Mouse (Mus musculus) forebrain, embryonic 14.5 days (tissue): ENCODE data around the gene Glis2. TPM values are rescaled to one million over a fixed set of nuclear protein-coding genes. Genes with fewer than 3 reads are reported as not detected.

Experiments used
- ATAC-seq: fragments of 200-750 bp; cut with Nextera tagmentation; 2 replicates; pipeline ENCODE4 v1.8.0; 2017; ENCODE audit warnings: mild to moderate bottlenecking, moderate library complexity
- DNase-seq: peaks from one replicate; pipeline ENCODE4 v3.0.0-alpha.2; 2015; ENCODE audit warnings: low spot score
- H3K27ac ChIP-seq: fragments of 300-500 bp; sonication (generic); 2 replicates; pipeline ENCODE4 v1.5.1; 2014; ENCODE audit warnings: low read depth, mild to moderate bottlenecking, control low read depth, low read length, moderate library complexity
- H3K27me3 ChIP-seq: fragments of 300-500 bp; sonication (generic); replicated peaks from 2 replicates; pipeline ENCODE4 v1.6.1; 2014; ENCODE audit warnings: low read length, control low read depth, mixed read lengths; ENCODE audit not compliant: control insufficient read depth, insufficient read depth
- H3K36me3 ChIP-seq: fragments of 300-500 bp; sonication (generic); 2 replicates; pipeline ENCODE4 v1.6.1; 2014; ENCODE audit warnings: low read length, control low read depth; ENCODE audit not compliant: control insufficient read depth, insufficient read depth
- H3K4me1 ChIP-seq: fragments of 300-500 bp; sonication (generic); 2 replicates; pipeline ENCODE4 v1.6.1; 2014; ENCODE audit warnings: antibody characterized with exemption, low read length, control low read depth; ENCODE audit not compliant: control insufficient read depth, insufficient read depth
- H3K4me2 ChIP-seq: fragments of 300-500 bp; sonication (generic); 2 replicates; pipeline ENCODE4 v1.6.1; 2014; ENCODE audit warnings: mild to moderate bottlenecking, control low read depth, low read length
- H3K4me3 ChIP-seq: fragments of 300-500 bp; sonication (generic); 2 replicates; pipeline ENCODE4 v1.5.1; 2014; ENCODE audit warnings: low read depth, low read length, control low read depth
- H3K9ac ChIP-seq: fragments of 300-500 bp; sonication (generic); 2 replicates; pipeline ENCODE4 v1.6.1; 2014; ENCODE audit warnings: mild to moderate bottlenecking, low read length, control low read depth, moderate library complexity
- H3K9me3 ChIP-seq: fragments of 300-500 bp; sonication (generic); replicated peaks from 2 replicates; pipeline ENCODE4 v1.6.1; 2016; ENCODE audit warnings: low read length, control low read depth, mixed read lengths; ENCODE audit not compliant: control insufficient read depth
- WGBS: fragments of 180-500 bp; shearing (Covaris S2); extraction: QIAGEN DNeasy Blood & Tissue Kit; methylation state at CpG from one replicate; pipeline ENCODE4 v1.1.7; 2014; 5-methylcytosine and 5-hydroxymethylcytosine counted together
- polyA plus RNA-seq: library from polyadenylated mRNA; unstranded; fragments of >200 nt; fragmentation: Nextera tagmentation; extraction: Ambion mirVana; gene quantifications from 2 replicates; pipeline ENCODE4 v1.2.1, GENCODE M21; 2014

Glis2 gene
- polyA plus RNA-seq = 9.0 and 10.0 TPM in 2 replicates

GRCm38 (mm10) chr16:4593971-4594813, at the start of gene Glis2:
Gene Glis2 (plus strand): TSS chr16:4594713.
- 0 out of 2 replicates have a peak, but pooled peaks cover 3% of the 10 kb centered on the region for H3K36me3 ChIP-seq
- H3K4me3 ChIP-seq = peak within 1 kb of the TSS; percentile 73
- WGBS = 2% methylated on average over 32 of the region's 74 CpGs
- peak within 1 kb of the TSS; percentile 90 for H3K9ac ChIP-seq
- peaks cover 42% of the 10 kb centered on the region for H3K4me1 ChIP-seq
- peak within 1 kb of the TSS; percentile 93 for H3K27ac ChIP-seq
- no peaks in the 10 kb centered on the region for H3K9me3 ChIP-seq
- no peaks in the 10 kb centered on the region for H3K27me3 ChIP-seq
- ATAC-seq (peak; percentile 86), DNase-seq (peak; percentile 94)
- peak within 1 kb of the TSS; percentile 93 for H3K4me2 ChIP-seq

GRCm38 (mm10) chr16:4544845-4545244, 49.7 kb upstream of the Glis2 start:
- Histone ChIP-seq H3K9ac (no peak overlapping the region), H3K9me3 (no peaks in the 10 kb centered on the region), H3K27me3 (no peaks in the 10 kb centered on the region), H3K4me3 (no peak overlapping the region), H3K4me2 (no peak overlapping the region), H3K36me3 (peaks cover 46% of the 10 kb centered on the region), H3K27ac (no peak overlapping the region), H3K4me1 (no peaks in the 10 kb centered on the region)
- DNase-seq (no peak), ATAC-seq (no peak)
- 90% methylated on average over 9 of the region's 9 CpGs for WGBS

- 93% methylated on average over 8 of the region's 8 CpGs for WGBS
- Histone ChIP-seq H3K27ac (no peak overlapping the region), H3K9ac (no peak overlapping the region), H3K4me2 (no peak overlapping the region), H3K4me3 (no peak overlapping the region), H3K36me3 (peaks cover 58% of the 10 kb centered on the region), H3K4me1 (no peaks in the 10 kb centered on the region), H3K27me3 (no peaks in the 10 kb centered on the region), H3K9me3 (no peaks in the 10 kb centered on the region)
- no peak for DNase-seq
- no peak for ATAC-seq
These were observed 47.7 kb upstream of the Glis2 start for GRCm38 (mm10) chr16:4546838-4547237.

GRCm38 (mm10) chr16:4547611-4548010, 46.9 kb upstream of the Glis2 start:
- no peak overlapping the region for H3K4me3 ChIP-seq
- no peak overlapping the region for H3K27ac ChIP-seq
- H3K27me3 ChIP-seq = no peaks in the 10 kb centered on the region
- H3K36me3 ChIP-seq = peaks cover 58% of the 10 kb centered on the region
- no peak for DNase-seq
- ATAC-seq = no peak
- H3K9me3 ChIP-seq = no peaks in the 10 kb centered on the region
- no peak overlapping the region for H3K9ac ChIP-seq
- H3K4me2 ChIP-seq = no peak overlapping the region
- H3K4me1 ChIP-seq = no peaks in the 10 kb centered on the region
- 93% methylated on average over 5 of the region's 5 CpGs for WGBS

GRCm38 (mm10) chr16:4548953-4549688, 45.4 kb upstream of the Glis2 start:
- H3K4me2 ChIP-seq = no peak overlapping the region
- peaks cover 58% of the 10 kb centered on the region for H3K36me3 ChIP-seq
- DNase-seq (no peak), ATAC-seq (no peak)
- H3K9me3 ChIP-seq = no peaks in the 10 kb centered on the region
- no peaks in the 10 kb centered on the region for H3K27me3 ChIP-seq
- no peaks in the 10 kb centered on the region for H3K4me1 ChIP-seq
- H3K9ac ChIP-seq = no peak overlapping the region
- WGBS = 89% methylated on average over 18 of the region's 18 CpGs
- H3K4me3 ChIP-seq = no peak overlapping the region
- no peak overlapping the region for H3K27ac ChIP-seq

GRCm38 (mm10) chr16:4551056-4551455, 43.5 kb upstream of the Glis2 start:
- H3K27ac ChIP-seq = no peak overlapping the region
- WGBS = 45% methylated on average over 13 of the region's 13 CpGs
- no peak overlapping the region for H3K4me3 ChIP-seq
- no peak overlapping the region for H3K4me2 ChIP-seq
- no peaks in the 10 kb centered on the region for H3K4me1 ChIP-seq
- no peaks in the 10 kb centered on the region for H3K27me3 ChIP-seq
- DNase-seq (peak; percentile 74), ATAC-seq (peak; percentile 67)
- peaks cover 44% of the 10 kb centered on the region for H3K36me3 ChIP-seq
- H3K9ac ChIP-seq = no peak overlapping the region
- no peaks in the 10 kb centered on the region for H3K9me3 ChIP-seq

- H3K27me3 ChIP-seq = no peaks in the 10 kb centered on the region
- ATAC-seq = no peak
- H3K27ac ChIP-seq = no peak overlapping the region
- H3K4me2 ChIP-seq = no peak overlapping the region
- peaks cover 3% of the 10 kb centered on the region; the same call in 1 of the 2 replicates for H3K4me1 ChIP-seq
- H3K9ac ChIP-seq = no peak overlapping the region
- H3K36me3 ChIP-seq = peaks cover 41% of the 10 kb centered on the region
- DNase-seq = no peak
- no peak overlapping the region for H3K4me3 ChIP-seq
- H3K9me3 ChIP-seq = no peaks in the 10 kb centered on the region
- WGBS = 93% methylated on average over 12 of the region's 12 CpGs
These were observed 42.6 kb upstream of the Glis2 start for GRCm38 (mm10) chr16:4551885-4552284.

GRCm38 (mm10) chr16:4552829-4553550, 41.5 kb upstream of the Glis2 start:
- 70% methylated on average over 6 of the region's 6 CpGs for WGBS
- Histone ChIP-seq H3K4me2 (no peak overlapping the region), H3K36me3 (peaks cover 30% of the 10 kb centered on the region), H3K27me3 (no peaks in the 10 kb centered on the region), H3K27ac (no peak overlapping the region), H3K9me3 (no peaks in the 10 kb centered on the region), H3K4me3 (no peak overlapping the region), H3K4me1 (peaks cover 13% of the 10 kb centered on the region; the same call in 1 of the 2 replicates), H3K9ac (no peak overlapping the region; the same call in 1 of the 2 replicates)
- ATAC-seq (no peak), DNase-seq (no peak)
